Mouse (Mus musculus) forelimb bud, embryonic 11.5 days (tissue): ENCODE measurements around the gene Gtsf1l.
A peak's percentile ranks its signal among the peaks of the same experiment; 100 is the strongest.

Experiments used
- DNase-seq: peaks from one replicate; pipeline ENCODE4 v3.0.0-alpha.2; 2012; ENCODE audit warnings: low read depth, low spot score

Gene Gtsf1l

DNA sequence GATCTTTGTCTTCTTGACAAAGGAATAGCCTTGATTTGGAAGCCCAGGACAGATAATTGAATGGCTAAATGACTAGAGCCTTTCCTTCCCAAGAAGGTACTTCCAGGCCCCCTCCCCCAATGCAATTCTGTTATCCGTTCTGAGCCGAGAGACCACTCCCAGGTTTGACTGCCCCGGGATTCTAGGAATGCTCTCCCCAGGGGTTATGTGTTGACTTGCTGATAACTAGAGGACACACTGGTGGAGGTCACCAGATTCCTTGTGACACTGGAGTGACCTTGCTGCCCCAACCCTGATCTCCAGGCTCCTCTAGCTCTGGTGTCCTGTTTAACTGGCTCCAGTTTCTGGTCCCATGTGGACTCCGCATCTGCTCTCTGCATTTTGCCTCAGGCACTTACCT, 35.6 kb downstream of the Gtsf1l start:
- no peak for DNase-seq

- DNase-seq = no peak
Observed at GRCm38 (mm10) chr2:163051691-163052090, 36.0 kb downstream of the Gtsf1l start.

GRCm38 (mm10) chr2:163049116-163049515, 38.5 kb downstream of the Gtsf1l start:
- DNase-seq = no peak

- peak; percentile 56 for DNase-seq
Observed at GRCm38 (mm10) chr2:163048125-163048524, 39.5 kb downstream of the Gtsf1l start.

- no peak for DNase-seq
Observed at GRCm38 (mm10) chr2:163039940-163040339, 47.7 kb downstream of the Gtsf1l start.
